Mouse (Mus musculus) lung, embryonic 14.5 days (tissue): Measurements from ENCODE around the gene Drap1. TPM values are rescaled to one million over a fixed set of nuclear protein-coding genes. Genes with fewer than 3 reads are reported as not detected.
A peak's percentile ranks its signal among the peaks of the same experiment; 100 is the strongest.

Experiments
- ATAC-seq: fragments of 200-750 bp; cut with Nextera tagmentation; 2 replicates; pipeline ENCODE4 v1.8.0; 2017; ENCODE audit warnings: mild to moderate bottlenecking, moderate TSS enrichment, moderate library complexity; ENCODE audit not compliant: insufficient read depth
- DNase-seq: peaks from one replicate; pipeline ENCODE4 v3.0.0-alpha.2; 2015
- H3K27ac ChIP-seq: fragments of 300-500 bp; sonication (generic); 2 replicates; pipeline ENCODE4 v1.5.1; 2014; ENCODE audit warnings: low read depth, mild to moderate bottlenecking, moderate library complexity
- H3K27me3 ChIP-seq: fragments of 300-500 bp; sonication (generic); 2 replicates; pipeline ENCODE4 v1.6.1; 2014; ENCODE audit warnings: low read length, control low read depth; ENCODE audit not compliant: insufficient read depth
- H3K36me3 ChIP-seq: fragments of 300-500 bp; sonication (generic); 2 replicates; pipeline ENCODE4 v1.6.1; 2014; ENCODE audit warnings: control low read depth; ENCODE audit not compliant: insufficient read depth
- H3K4me1 ChIP-seq: fragments of 300-500 bp; sonication (generic); 2 replicates; pipeline ENCODE4 v1.6.1; 2014; ENCODE audit warnings: antibody characterized with exemption, control low read depth; ENCODE audit not compliant: insufficient read depth
- H3K4me2 ChIP-seq: fragments of 300-500 bp; sonication (generic); 2 replicates; pipeline ENCODE4 v1.6.1; 2014; ENCODE audit warnings: mild to moderate bottlenecking
- H3K4me3 ChIP-seq: fragments of 300-500 bp; sonication (generic); 2 replicates; pipeline ENCODE4 v1.5.1; 2014; ENCODE audit warnings: low read depth, low read length
- H3K9ac ChIP-seq: fragments of 300-500 bp; sonication (generic); 2 replicates; pipeline ENCODE4 v1.6.1; 2014
- H3K9me3 ChIP-seq: fragments of 300-500 bp; sonication (generic); 2 replicates; pipeline ENCODE4 v1.6.1; 2016; ENCODE audit warnings: low read depth, low read length, control low read depth
- CTCF ChIP-seq: IDR thresholded peaks from 2 replicates; pipeline ENCODE4 v1.5.1; 2016; ENCODE audit warnings: antibody characterized with exemption, low read depth
- WGBS: fragments of 180-500 bp; shearing (Covaris S2); extraction: QIAGEN DNeasy Blood & Tissue Kit; methylation state at CpG from one replicate; pipeline ENCODE4 v1.1.7; 2014; 5-methylcytosine and 5-hydroxymethylcytosine counted together
- polyA plus RNA-seq: library from polyadenylated mRNA; unstranded; fragments of >200 nt; fragmentation: Nextera tagmentation; extraction: Ambion mirVana; gene quantifications from 2 replicates; pipeline ENCODE4 v1.2.1, GENCODE M21; 2014

Gene Drap1
- polyA plus RNA-seq, 1 experiment from 2014 or later = 217 TPM

DNA sequence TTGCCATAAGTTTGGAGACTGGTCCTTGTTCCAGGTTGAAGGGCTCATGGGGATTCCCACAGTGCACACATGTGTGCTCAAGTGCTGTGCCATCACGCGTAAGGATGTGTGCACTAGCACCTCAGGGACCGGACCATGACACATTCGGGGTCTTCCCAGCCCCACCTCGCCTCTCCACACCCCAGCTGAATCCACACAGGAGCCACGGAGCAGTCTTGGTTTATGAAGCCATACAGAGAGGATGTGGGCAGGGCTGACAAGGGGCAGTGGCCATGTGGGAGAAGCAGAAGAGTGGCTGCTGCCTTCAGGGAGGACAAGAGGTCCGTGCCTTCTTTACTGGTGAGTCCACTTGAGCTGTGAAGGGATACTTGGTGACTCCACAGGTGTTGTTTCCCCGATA is 40.3 kb upstream of the Drap1 start:
- peaks cover 55% of the 10 kb centered on the region for H3K36me3 ChIP-seq
- no peak for ATAC-seq
- no peak for TF ChIP-seq CTCF
- no peak overlapping the region for H3K27ac ChIP-seq
- no peak for DNase-seq
- H3K4me1 ChIP-seq = peaks cover 5% of the 10 kb centered on the region; the same call in 1 of the 2 replicates
- peaks cover under 1% of the 10 kb centered on the region; the same call in 1 of the 2 replicates for H3K27me3 ChIP-seq
- no peak overlapping the region for H3K4me2 ChIP-seq
- no peaks in the 10 kb centered on the region for H3K9me3 ChIP-seq
- WGBS = 92% methylated on average over 8 of the region's 8 CpGs
- H3K9ac ChIP-seq = no peak overlapping the region
- no peak overlapping the region for H3K4me3 ChIP-seq

DNA sequence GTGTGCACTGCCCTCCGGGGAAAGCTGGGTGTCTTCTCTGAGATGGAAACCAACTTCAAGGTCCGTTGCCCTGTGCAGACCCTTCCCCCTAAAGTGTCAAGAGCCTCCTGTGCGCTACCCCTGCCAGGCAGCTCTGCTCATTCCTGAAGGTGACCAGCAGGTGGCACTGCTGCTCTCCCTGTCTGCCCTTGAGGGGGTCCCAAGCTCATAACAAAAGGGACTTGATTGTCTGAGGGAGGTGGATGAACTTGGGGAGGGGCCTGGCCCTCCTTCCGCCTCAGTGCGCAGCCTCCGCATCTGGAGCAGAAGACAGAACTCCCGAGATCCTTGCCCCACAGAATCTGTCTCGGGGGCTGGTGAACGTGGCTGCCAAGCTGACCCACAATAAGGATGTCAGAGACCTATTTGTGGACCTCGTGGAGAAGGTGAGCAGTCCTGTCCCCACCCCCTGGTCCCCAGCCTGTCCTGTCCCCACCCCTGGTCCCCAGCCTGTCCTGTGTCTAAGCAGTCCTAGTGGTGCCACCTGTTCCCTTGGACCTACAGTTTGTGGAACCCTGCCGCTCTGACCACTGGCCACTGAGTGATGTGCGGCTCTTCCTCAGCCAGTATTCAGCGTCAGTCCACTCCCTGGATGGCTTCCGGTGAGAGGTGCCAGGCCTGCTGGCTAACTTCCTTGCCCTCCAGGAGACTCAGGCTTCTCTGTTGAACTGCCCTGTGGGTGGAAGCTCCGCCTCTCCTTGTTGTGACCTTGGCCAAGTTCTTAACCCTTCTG is 39.2 kb upstream of the Drap1 start:
- TF ChIP-seq CTCF = peak; percentile 93
- Histone ChIP-seq H3K9ac (peak overlapping the region; percentile 21), H3K4me2 (peak overlapping the region; percentile 48), H3K9me3 (no peaks in the 10 kb centered on the region), H3K27ac (peak overlapping the region; percentile 51; the same call in 1 of the 2 replicates), H3K27me3 (no peaks in the 10 kb centered on the region), H3K4me3 (peak overlapping the region; percentile 19), H3K36me3 (peaks cover 55% of the 10 kb centered on the region), H3K4me1 (peaks cover 5% of the 10 kb centered on the region)
- DNase-seq = peak; percentile 87
- no peak; the same call in 1 of the 2 replicates for ATAC-seq
- 29% methylated on average over 15 of the region's 15 CpGs for WGBS

DNA sequence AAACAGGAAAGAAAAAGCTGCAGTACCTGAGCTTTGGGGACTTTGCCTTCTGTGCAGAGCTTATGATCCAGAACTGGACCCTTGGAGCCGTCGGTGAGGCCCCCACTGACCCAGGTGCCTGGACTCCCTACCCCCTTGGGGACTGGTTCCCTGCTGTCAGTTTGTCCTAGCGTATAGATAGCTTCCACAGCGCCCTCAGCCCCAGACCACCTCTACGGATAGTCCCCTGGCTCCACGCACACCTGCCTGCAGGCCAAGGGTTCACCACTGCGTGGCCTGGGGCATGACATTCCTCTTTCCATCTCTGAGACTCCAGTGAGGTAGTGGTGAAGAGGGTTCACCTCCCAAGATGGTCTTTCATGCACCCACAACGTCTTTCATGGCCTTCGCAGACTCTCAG is 38.4 kb upstream of the Drap1 start:
- no peak for TF ChIP-seq CTCF
- H3K9ac ChIP-seq = no peak overlapping the region
- H3K9me3 ChIP-seq = no peaks in the 10 kb centered on the region
- no peak overlapping the region for H3K4me2 ChIP-seq
- H3K36me3 ChIP-seq = peaks cover 55% of the 10 kb centered on the region
- no peaks in the 10 kb centered on the region for H3K27me3 ChIP-seq
- H3K27ac ChIP-seq = no peak overlapping the region
- no peak overlapping the region for H3K4me3 ChIP-seq
- DNase-seq (no peak), ATAC-seq (no peak)
- 87% methylated on average over 9 of the region's 9 CpGs for WGBS
- peaks cover 5% of the 10 kb centered on the region for H3K4me1 ChIP-seq

DNA sequence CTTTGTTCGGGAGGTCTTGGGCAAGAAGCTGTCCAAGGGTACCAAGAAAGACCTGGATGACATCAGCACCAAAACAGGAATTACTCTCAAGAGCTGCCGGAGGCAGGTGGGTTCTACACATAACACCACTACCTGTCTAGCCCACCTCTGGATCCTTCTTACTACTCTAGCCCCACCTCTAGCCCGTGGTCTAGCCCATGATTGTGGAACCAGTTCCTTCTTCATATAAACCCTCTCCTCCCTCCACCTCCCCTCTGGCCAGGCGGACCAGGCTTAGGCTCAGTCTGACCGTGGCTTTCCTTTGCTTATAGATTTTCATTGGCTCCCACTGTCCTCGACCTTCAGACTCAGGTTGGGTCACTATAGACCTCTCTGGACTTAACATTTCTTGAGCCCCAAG is 36.6 kb upstream of the Drap1 start:
- Histone ChIP-seq H3K36me3 (peaks cover 42% of the 10 kb centered on the region), H3K4me1 (peaks cover 5% of the 10 kb centered on the region), H3K27ac (no peak overlapping the region), H3K27me3 (no peaks in the 10 kb centered on the region), H3K4me3 (peak overlapping the region; percentile 57), H3K9ac (peak overlapping the region; percentile 62; the same call in 1 of the 2 replicates), H3K9me3 (no peaks in the 10 kb centered on the region), H3K4me2 (peak overlapping the region; percentile 82)
- no peak for ATAC-seq
- WGBS = 82% methylated on average over 6 of the region's 6 CpGs
- no peak for DNase-seq
- no peak for TF ChIP-seq CTCF

DNA sequence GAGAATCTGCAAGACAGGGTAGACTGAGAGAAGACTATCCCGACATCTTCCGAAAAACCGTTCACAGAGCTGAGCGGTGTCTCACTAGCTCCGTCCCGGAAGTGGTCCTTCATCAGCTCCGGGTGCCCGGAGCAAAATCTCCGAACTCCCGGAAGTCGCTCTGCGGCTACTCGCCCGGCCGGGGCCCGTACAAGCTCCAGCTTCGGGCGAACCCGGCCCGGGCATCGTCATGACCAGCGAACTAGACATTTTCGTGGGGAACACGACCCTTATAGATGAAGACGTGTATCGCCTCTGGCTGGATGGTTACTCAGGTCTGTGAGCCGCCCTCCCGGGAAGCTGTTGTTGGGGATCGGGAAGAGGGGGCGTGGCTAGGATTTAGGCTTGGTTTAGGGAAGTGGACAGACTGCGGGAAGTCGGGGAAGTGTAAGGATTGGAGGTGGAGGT is 35.7 kb upstream of the Drap1 start, which contains the start of gene Fibp:
TSS of gene Fibp (plus strand) at position 151 of the 447 bp plus-strand sequence.
- H3K27me3 ChIP-seq = no peaks in the 10 kb centered on the region
- peak; percentile 97 for DNase-seq
- no peak for TF ChIP-seq CTCF
- H3K4me3 ChIP-seq = peak within 1 kb of the TSS; percentile 57
- peaks cover 10% of the 10 kb centered on the region for H3K4me1 ChIP-seq
- no peaks in the 10 kb centered on the region for H3K9me3 ChIP-seq
- peak within 1 kb of the TSS; percentile 62 for H3K9ac ChIP-seq
- ATAC-seq = peak; percentile 64
- H3K27ac ChIP-seq = peak within 1 kb of the TSS; percentile 42; the same call in 1 of the 2 replicates
- WGBS = 1% methylated on average over 32 of the region's 32 CpGs
- H3K4me2 ChIP-seq = peak within 1 kb of the TSS; percentile 82
- peaks cover 34% of the 10 kb centered on the region for H3K36me3 ChIP-seq

DNA sequence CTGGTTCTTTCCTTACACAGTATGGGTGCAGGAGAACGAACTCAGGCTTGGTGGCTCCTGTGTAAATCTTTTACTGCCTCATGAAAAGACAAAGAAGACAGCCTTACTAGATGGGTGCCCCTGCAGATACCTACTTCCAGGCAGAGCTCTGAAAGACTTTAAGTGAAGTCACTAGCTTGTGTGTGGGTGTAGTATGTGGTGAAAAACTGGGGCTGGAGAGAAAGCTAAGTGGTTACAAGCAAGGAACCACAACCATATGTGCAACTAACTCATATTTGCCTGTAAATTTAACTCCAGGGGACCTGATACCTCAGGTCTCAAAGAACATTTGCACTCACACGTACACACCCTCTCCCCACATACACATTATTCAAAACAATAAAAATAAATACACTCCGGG is 35.1 kb upstream of the Drap1 start:
- peak overlapping the region; percentile 57 for H3K4me3 ChIP-seq
- peak overlapping the region; percentile 62 for H3K9ac ChIP-seq
- DNase-seq (no peak), ATAC-seq (no peak)
- 0 out of 2 replicates have a peak overlapping the region, but pooled peaks have one; percentile 10 for H3K27ac ChIP-seq
- no peaks in the 10 kb centered on the region for H3K27me3 ChIP-seq
- TF ChIP-seq CTCF = no peak
- H3K4me1 ChIP-seq = peaks cover 10% of the 10 kb centered on the region
- H3K36me3 ChIP-seq = peaks cover 30% of the 10 kb centered on the region
- H3K9me3 ChIP-seq = no peaks in the 10 kb centered on the region
- WGBS = 24% methylated on average over 3 of the region's 3 CpGs
- H3K4me2 ChIP-seq = peak overlapping the region; percentile 82

DNA sequence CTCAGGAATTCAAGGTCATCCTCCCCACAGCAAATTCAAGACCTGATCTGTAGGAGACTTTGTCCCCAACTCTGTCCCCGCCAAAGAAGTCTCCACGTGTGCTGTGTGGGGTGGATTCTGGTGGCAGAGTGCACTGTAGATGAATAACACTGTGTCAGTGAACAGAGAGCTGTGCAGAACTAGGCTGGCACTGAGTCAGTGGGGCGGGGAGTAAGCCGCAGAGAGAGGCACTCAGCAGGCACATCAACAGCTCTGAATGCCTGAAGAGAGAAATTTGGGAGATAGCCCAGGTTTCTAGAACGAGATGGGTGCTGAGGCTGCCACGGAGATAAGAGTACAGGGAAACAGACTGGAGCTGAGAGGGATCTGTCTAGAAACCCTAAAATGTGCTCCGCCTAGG is 34.2 kb upstream of the Drap1 start:
- Histone ChIP-seq H3K9ac (no peak overlapping the region), H3K36me3 (peaks cover 25% of the 10 kb centered on the region), H3K4me3 (no peak overlapping the region), H3K4me1 (peaks cover 10% of the 10 kb centered on the region), H3K9me3 (no peaks in the 10 kb centered on the region), H3K27me3 (no peaks in the 10 kb centered on the region), H3K4me2 (no peak overlapping the region), H3K27ac (no peak overlapping the region)
- no peak for DNase-seq
- WGBS = 67% methylated on average over 7 of the region's 7 CpGs
- ATAC-seq = no peak
- no peak for TF ChIP-seq CTCF
